Mouse (Mus musculus): Measurements from ENCODE around the gene Pla2g5.

DNA sequence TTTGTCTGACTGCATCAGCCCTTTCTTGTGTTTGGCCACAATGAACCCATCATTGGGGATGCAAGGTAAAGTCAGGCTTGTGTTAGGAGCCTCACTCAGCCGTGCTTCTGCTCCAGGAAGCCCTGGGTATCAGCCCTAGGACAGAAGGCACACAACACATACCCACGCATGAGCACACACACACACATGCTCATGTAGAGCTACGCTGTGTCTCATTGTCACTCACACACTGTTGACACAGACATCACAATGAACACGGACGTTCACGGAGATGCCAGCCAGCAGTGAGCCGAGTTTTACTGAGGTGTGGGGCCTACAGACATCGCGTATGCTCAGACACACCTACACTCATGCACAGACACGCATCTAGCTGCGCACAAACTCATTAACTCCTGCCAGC, 107.3 kb downstream of the Pla2g5 start:
- no peak for TF ChIP-seq GATA1 (IDR thresholded peaks at IDR 0.05; ENCODE audit: low read length)
- TF ChIP-seq TAL1 (IDR thresholded peaks at IDR 0.05; ENCODE audit: low read length): no peak
